Mouse (Mus musculus): ENCODE measurements around the gene Serpina16.

- TF ChIP-seq CTCF (conservative IDR thresholded peaks at IDR 0.05; ENCODE audit: low read length) (no peak), POU5F1 (IDR thresholded peaks at IDR 0.05; ENCODE audit: borderline replicate concordance, low read length) (no peak)
Measured at GRCm38 (mm10) chr12:103686050-103686449, 10.1 kb upstream of the Serpina16 start.
